Mouse (Mus musculus) kidney, embryonic 16.5 days (tissue): ENCODE results near the gene Pou2f3. TPM values are rescaled to one million over a fixed set of nuclear protein-coding genes. Genes with fewer than 3 reads are reported as not detected.

Experiments
- ATAC-seq: fragments of 200-750 bp; cut with Nextera tagmentation; 2 replicates; pipeline ENCODE4 v1.8.0; 2017; ENCODE audit warnings: moderate TSS enrichment; ENCODE audit not compliant: low FRiP score, low TSS enrichment
- H3K27ac ChIP-seq: fragments of 300-500 bp; sonication (generic); 2 replicates; pipeline ENCODE4 v1.5.1; 2014; ENCODE audit warnings: low read length
- H3K27me3 ChIP-seq: fragments of 300-500 bp; sonication (generic); 2 replicates; pipeline ENCODE4 v1.6.1; 2014; ENCODE audit warnings: low read length, control low read depth, mixed read lengths; ENCODE audit not compliant: insufficient read depth
- H3K36me3 ChIP-seq: fragments of 300-500 bp; sonication (generic); 2 replicates; pipeline ENCODE4 v1.6.1; 2014; ENCODE audit warnings: low read length, control low read depth, mixed read lengths; ENCODE audit not compliant: insufficient read depth
- H3K4me1 ChIP-seq: fragments of 300-500 bp; sonication (generic); 2 replicates; pipeline ENCODE4 v1.6.1; 2014; ENCODE audit warnings: low read length, control low read depth, mixed read lengths; ENCODE audit not compliant: insufficient read depth
- H3K4me2 ChIP-seq: fragments of 300-500 bp; sonication (generic); replicated peaks from 2 replicates; pipeline ENCODE4 v1.6.1; 2014; ENCODE audit warnings: low read depth, low read length
- H3K4me3 ChIP-seq: fragments of 300-500 bp; sonication (generic); 2 replicates; pipeline ENCODE4 v1.5.1; 2014; ENCODE audit warnings: mild to moderate bottlenecking, low read length
- H3K9ac ChIP-seq: fragments of 300-500 bp; sonication (generic); replicated peaks from 2 replicates; pipeline ENCODE4 v1.6.1; 2014; ENCODE audit warnings: low read length
- H3K9me3 ChIP-seq: fragments of 300-500 bp; sonication (generic); 2 replicates; pipeline ENCODE4 v1.6.1; 2016; ENCODE audit warnings: low read length, control low read depth
- WGBS: fragments of 180-500 bp; shearing (Covaris S2); extraction: QIAGEN DNeasy Blood & Tissue Kit; methylation state at CpG from one replicate; pipeline ENCODE4 v1.1.7; 2014; 5-methylcytosine and 5-hydroxymethylcytosine counted together
- polyA plus RNA-seq: library from polyadenylated mRNA; unstranded; fragments of >200 nt; fragmentation: Nextera tagmentation; extraction: Ambion mirVana; gene quantifications from 2 replicates; pipeline ENCODE4 v1.2.1, GENCODE M21; 2015

Pou2f3 gene
- polyA plus RNA-seq, 1 experiment from 2014 or later = 0.15 TPM

DNA sequence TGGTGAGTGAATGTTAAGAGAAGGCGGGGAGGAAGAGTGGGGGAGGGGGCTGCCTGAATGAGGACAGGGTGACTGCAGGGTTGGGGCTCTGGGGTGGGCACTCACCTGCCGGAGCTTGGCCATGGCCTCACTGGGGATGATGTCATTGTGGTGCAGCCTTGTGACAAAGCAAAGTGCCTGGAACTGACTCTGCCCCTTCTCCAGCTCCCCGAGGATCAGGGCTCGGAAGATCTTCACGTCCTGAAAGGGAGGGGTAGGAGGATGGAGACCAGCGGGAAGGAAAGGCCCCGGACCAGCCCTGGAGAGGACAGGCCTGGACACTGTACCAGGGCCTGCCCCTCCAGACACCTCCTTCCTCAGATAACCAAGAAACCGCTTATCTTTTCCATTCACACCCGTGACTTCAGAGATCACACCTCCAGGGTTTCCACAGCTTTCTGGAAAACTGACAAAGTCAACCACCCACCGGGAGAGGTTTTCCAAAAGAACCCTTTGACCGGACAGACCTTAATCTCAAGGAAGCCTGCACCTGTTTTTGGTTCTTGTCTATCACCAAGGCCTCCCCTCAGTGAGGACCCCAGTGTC, 14.7 kb upstream of the Pou2f3 start:
- peaks cover 35% of the 10 kb centered on the region for H3K4me1 ChIP-seq
- H3K9ac ChIP-seq = peak overlapping the region; percentile 19; the same call in 1 of the 2 replicates
- H3K27ac ChIP-seq = peak overlapping the region; percentile 70
- no peaks in the 10 kb centered on the region for H3K9me3 ChIP-seq
- 56% methylated on average over 11 of the region's 11 CpGs for WGBS
- H3K4me2 ChIP-seq = no peak overlapping the region
- H3K36me3 ChIP-seq = peaks cover 26% of the 10 kb centered on the region; the same call in 1 of the 2 replicates
- no peak overlapping the region for H3K4me3 ChIP-seq
- ATAC-seq = no peak
- H3K27me3 ChIP-seq = no peaks in the 10 kb centered on the region

DNA sequence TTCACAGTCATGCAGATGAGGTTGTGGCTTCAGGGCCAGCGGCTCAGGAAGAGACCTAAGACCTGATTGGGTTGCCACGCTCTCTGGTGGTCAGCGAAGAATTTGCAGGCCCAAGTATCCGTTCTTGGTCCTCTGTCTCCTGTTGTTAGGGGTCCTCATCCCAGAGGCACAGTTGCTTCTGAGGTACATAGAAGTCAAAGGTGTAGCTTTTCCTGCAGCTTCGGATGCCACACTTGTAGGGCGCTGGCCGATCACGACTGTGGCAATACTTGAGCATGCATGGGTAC, 12.2 kb upstream of the Pou2f3 start:
- Histone ChIP-seq H3K4me3 (no peak overlapping the region), H3K27ac (no peak overlapping the region), H3K4me1 (peaks cover 26% of the 10 kb centered on the region), H3K36me3 (peaks cover 26% of the 10 kb centered on the region; the same call in 1 of the 2 replicates), H3K4me2 (no peak overlapping the region), H3K9ac (no peak overlapping the region), H3K27me3 (no peaks in the 10 kb centered on the region), H3K9me3 (no peaks in the 10 kb centered on the region)
- ATAC-seq = no peak
- WGBS = 54% methylated on average over 8 of the region's 8 CpGs

DNA sequence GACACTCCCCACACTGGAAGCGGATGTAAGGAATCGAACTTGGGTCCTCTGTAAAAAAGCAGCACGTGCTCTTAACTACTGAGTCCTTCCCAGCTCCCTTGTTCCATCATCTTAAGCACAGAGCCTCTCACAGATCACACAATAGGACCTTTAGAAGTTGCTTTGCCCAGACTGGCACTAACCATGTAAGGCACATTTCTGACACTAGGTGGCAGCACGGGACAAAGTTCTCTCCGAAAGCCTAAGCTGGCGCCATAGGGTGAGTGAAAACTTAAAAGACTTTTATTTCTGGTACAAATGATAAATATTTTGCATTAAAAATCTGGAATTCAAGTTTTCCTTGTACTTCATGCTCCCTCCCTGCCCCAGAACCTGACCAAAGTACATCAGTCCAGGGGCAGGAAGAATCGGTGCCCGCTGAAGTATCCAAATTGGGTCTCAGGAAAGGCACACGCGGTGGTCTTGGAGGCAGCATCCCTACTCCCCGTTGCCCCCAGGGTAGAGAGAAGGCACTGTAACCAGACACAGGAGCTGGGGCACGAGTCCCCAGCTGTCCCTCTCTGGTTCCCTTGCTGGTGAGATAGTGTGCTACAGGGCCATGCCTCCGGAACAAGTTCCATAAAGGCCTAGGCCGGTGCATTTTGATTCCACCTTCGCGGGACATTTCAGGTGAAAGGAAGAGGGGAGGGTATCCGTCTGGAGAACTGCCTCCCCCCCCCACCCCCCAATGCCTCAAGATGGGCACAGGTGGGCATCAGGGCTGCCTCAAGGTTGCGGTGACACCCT, 11.7 kb upstream of the Pou2f3 start:
- Histone ChIP-seq H3K4me3 (no peak overlapping the region), H3K4me2 (no peak overlapping the region), H3K4me1 (peaks cover 23% of the 10 kb centered on the region), H3K27ac (no peak overlapping the region), H3K9ac (no peak overlapping the region), H3K27me3 (no peaks in the 10 kb centered on the region), H3K9me3 (no peaks in the 10 kb centered on the region), H3K36me3 (peaks cover 26% of the 10 kb centered on the region; the same call in 1 of the 2 replicates)
- WGBS = 46% methylated on average over 18 of the region's 18 CpGs
- ATAC-seq = 0 out of 2 replicates have a peak, but pooled peaks have one; percentile 24

DNA sequence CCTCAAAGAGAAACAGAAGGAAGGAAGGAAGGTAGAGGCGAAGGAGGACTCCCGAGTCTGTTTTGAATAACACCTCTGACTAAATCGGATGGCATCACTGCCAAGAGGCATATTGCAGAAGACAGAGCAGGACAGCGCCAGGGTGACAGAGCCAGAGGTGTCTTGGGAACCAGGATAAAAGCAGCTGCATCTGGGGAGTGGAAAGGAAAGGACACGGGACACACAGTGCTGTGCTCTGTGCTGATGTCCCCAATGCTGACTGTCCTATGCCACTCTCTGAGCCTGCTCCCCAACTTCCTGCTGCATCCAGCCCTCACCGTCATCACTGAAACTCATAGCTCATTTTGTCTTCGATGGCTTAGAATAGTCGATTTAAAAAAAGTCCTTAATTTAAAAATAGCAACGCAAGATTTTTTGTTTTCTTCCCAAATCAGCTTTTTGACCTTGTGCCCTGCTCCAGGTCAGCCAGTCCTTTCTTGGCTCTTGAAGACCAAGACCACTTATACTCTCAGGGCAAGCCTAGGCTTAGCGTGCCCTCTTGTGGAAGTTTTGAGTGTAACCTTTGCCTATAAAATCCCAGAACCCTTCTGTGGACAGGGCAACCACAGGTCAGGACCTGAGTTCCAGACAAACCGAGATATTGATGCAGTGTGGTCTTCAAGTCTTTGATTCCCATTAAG, 742 bp upstream of the Pou2f3 start:
- Histone ChIP-seq H3K9me3 (no peaks in the 10 kb centered on the region), H3K4me2 (peak overlapping the region; percentile 31; the same call in 1 of the 2 replicates), H3K4me1 (peaks cover 15% of the 10 kb centered on the region), H3K4me3 (no peak overlapping the region), H3K9ac (no peak overlapping the region), H3K36me3 (no peaks in the 10 kb centered on the region), H3K27ac (peak overlapping the region; percentile 82), H3K27me3 (peaks cover 7% of the 10 kb centered on the region)
- peak; percentile 75; the same call in 1 of the 2 replicates for ATAC-seq
- 25% methylated on average over 11 of the region's 11 CpGs for WGBS

DNA sequence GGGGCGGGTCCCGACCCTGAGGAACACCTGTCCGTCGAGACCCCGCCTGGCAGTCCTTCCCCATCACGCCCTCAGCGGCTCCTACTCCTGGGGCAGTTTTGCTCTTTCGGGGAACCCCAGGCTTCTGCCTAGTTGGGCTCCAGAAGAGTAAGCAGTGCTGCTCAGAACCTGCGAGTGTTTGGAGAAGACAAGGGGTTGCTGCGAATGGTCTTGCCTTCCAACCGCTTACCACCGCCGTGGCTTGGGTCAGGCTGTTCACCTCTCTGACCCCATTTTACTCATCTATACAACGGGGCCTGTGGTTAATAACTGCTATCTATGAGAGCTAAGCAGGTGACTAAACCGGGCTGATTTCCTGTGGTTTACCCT, 4.2 kb downstream of the Pou2f3 start:
- Histone ChIP-seq H3K36me3 (no peaks in the 10 kb centered on the region), H3K4me3 (peak overlapping the region; percentile 46), H3K27me3 (peaks cover 31% of the 10 kb centered on the region), H3K4me2 (peak overlapping the region; percentile 69), H3K4me1 (peaks cover 27% of the 10 kb centered on the region), H3K9me3 (no peaks in the 10 kb centered on the region), H3K9ac (no peak overlapping the region), H3K27ac (no peak overlapping the region)
- ATAC-seq = no peak
- 2% methylated on average over 15 of the region's 15 CpGs for WGBS

DNA sequence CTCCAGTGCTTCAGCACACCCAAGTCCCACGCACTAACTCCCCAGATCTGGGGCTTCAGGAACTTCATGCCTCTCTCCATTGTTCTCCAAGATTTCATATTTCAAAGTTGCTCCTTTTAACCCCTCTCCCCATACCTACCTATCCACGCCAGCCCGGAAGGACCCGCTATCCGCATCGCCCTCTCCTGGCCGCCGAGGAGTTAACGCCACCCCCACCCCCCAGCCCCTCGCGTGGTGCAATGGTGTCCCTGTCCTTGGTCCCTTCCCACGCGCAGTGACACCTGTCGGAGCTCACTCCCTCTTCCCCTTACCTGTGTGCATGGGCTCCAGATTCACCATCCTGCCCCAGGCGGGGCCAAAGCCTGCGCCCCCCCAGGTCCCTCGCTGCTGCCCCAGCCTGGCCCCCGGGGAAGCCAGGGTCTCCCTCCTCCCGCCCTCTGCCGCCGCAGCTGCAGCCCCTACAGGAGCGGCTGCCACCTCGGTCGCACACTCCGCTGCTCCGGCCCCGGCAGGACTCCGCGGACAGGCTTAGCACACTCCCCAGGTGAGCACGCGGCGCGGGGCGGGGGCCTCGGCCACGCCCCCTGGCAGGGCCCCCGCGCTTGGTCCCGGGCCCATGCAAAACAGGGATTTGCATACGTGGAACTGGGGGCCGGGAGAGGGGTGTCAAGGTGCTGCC, 4.7 kb downstream of the Pou2f3 start:
- H3K27me3 ChIP-seq = peaks cover 31% of the 10 kb centered on the region

DNA sequence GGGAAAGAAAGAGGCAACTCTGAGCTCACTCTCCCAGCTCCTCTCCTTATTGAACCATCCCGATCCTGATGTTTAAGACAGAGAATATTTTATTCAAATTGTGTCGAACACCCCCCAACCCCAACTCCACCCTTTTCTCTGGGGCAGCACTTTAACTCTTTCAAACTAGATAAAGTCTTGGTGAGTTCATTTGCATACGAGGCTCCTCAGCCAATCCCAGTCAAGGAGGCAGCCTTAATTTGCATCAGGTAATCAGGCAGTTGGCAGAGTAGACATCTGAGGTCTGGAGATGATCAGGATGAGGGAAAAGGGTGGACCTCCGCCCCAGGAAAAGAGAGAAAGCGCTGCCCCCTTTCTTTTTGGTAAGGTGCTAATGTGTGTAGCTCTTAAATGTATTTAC, 10.0 kb downstream of the Pou2f3 start:
- WGBS = 7% methylated on average over 5 of the region's 5 CpGs
- H3K27me3 ChIP-seq = peaks cover 26% of the 10 kb centered on the region

More for the DNA sequence above, 4.7 kb downstream of the Pou2f3 start:
- WGBS = 2% methylated on average over 39 of the region's 41 CpGs
- Histone ChIP-seq H3K4me2 (peak overlapping the region; percentile 69), H3K9ac (peak overlapping the region; percentile 60), H3K4me3 (peak overlapping the region; percentile 46), H3K4me1 (peaks cover 22% of the 10 kb centered on the region), H3K9me3 (no peaks in the 10 kb centered on the region), H3K27ac (no peak overlapping the region), H3K36me3 (no peaks in the 10 kb centered on the region)
- peak; percentile 16; the same call in 1 of the 2 replicates for ATAC-seq

DNA sequence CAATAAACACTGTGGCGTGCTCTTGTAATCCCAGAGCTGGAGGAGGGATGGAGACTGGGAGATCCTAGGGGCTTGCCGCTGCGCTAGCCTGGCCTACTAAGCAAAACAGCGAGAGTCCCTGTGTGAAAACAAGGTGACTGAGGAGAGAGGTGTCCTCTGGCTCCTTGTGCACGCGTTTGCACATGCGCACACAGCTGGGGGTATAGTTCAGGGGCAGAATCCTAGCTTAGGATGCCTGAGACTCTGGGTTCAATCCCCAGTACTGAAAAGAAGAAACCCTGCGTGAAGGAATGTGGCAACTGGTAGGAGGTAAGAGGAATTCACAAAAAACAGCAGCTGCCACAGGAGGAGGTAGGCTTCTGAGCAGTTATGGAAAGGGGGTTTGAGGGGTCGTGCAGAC, 16.2 kb downstream of the Pou2f3 start:
- Histone ChIP-seq H3K4me1 (no peaks in the 10 kb centered on the region), H3K27ac (no peak overlapping the region), H3K27me3 (0 out of 2 replicates have a peak, but pooled peaks cover 3% of the 10 kb centered on the region), H3K9ac (no peak overlapping the region), H3K9me3 (no peaks in the 10 kb centered on the region), H3K4me3 (no peak overlapping the region), H3K4me2 (no peak overlapping the region), H3K36me3 (no peaks in the 10 kb centered on the region)
- ATAC-seq = no peak
- 25% methylated on average over 9 of the region's 9 CpGs for WGBS

More for the DNA sequence above, 10.0 kb downstream of the Pou2f3 start:
- no peak for ATAC-seq
- H3K4me1 ChIP-seq = peaks cover 5% of the 10 kb centered on the region
- H3K4me2 ChIP-seq = peak overlapping the region; percentile 36
- no peaks in the 10 kb centered on the region for H3K36me3 ChIP-seq
- no peak overlapping the region for H3K9ac ChIP-seq
- no peaks in the 10 kb centered on the region for H3K9me3 ChIP-seq
- H3K27ac ChIP-seq = no peak overlapping the region
- H3K4me3 ChIP-seq = no peak overlapping the region

DNA sequence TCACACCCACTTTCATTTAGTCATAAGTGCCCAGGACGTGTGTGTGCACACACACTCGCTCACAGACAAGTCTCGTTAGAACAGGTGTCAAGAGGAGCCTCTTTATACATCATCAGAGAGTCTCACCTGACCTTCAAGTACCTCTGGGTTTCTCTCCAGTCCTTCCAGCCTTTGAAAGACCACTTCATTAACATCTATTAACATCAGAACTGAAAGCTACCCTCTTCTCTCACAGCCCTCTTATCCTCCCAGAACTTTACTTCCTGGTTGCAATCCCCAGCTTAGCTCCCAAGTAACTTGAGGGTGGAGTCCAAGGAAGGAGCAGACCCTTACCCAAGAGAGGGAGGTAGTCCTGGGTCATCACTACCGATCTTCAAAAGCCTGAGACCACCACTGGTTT, 18.6 kb downstream of the Pou2f3 start:
- 0 out of 2 replicates have a peak, but pooled peaks cover 3% of the 10 kb centered on the region for H3K27me3 ChIP-seq
- ATAC-seq = no peak

More for the DNA sequence above, 18.6 kb downstream of the Pou2f3 start:
- Histone ChIP-seq H3K9me3 (no peaks in the 10 kb centered on the region), H3K4me3 (no peak overlapping the region), H3K4me1 (no peaks in the 10 kb centered on the region), H3K36me3 (no peaks in the 10 kb centered on the region), H3K27ac (no peak overlapping the region), H3K9ac (no peak overlapping the region), H3K4me2 (no peak overlapping the region)
- 50% methylated on average over 4 of the region's 4 CpGs for WGBS
